Mouse (Mus musculus): ENCODE measurements around the gene Dusp18. TPM values are rescaled to one million over a fixed set of nuclear protein-coding genes. Genes with fewer than 3 reads are reported as not detected.

Gene Dusp18
- total and polyA plus RNA-seq, 3 experiments = 2.8 to 6.6 (median 4.8) TPM

- Histone ChIP-seq H3K36me3 (replicated peaks in 1 of 2; ENCODE audit: control insufficient read depth in 1 of 2, insufficient read depth in 1 of 2, low read length in 1 of 2) (peaks cover 17 to 53% of the 10 kb centered on the region in 2 experiments), H3K9me3 (replicated peaks; ENCODE audit: low read length) (no peaks in the 10 kb centered on the region), H3K79me2 (replicated peaks; ENCODE audit: control insufficient read depth, extremely low read depth, insufficient read depth, poor library complexity, severe bottlenecking) (no peaks in the 10 kb centered on the region), H3K4me2 (ENCODE audit: insufficient read depth, low read depth, poor library complexity, severe bottlenecking) (no peak overlapping the region), H3K27me3 (replicated peaks) (no peaks in the 10 kb centered on the region), H3K4me1 (ENCODE audit: control insufficient read depth in 1 of 2, insufficient read depth in 2 of 2) (0 out of 4 replicates have a peak, but pooled peaks cover 0 to 3% of the 10 kb centered on the region in 2 experiments), H3K4me3 (replicated peaks in 1 of 3; ENCODE audit: low read depth in 2 of 3, low read length in 2 of 3, poor library complexity in 1 of 3) (no peak overlapping the region), H3K9ac (ENCODE audit: insufficient read depth, low read depth) (no peak overlapping the region), H3K27ac (ENCODE audit: insufficient read depth, low read depth) (no peak overlapping the region)
- no peak for DNase-seq (ENCODE audit: extremely low read depth)
- in situ Hi-C loops (cut with MboI; ENCODE audit: low pct_ligation_motif_present, low pct_unique_long_range_greater_than_20kb, low sequenced_read_pairs) (loop anchor here (25.0 kb wide), 1 partner anchor 366 kb away; the partner anchor contains the start of gene Smtn), dilution Hi-C loops (cut with MboI; ENCODE audit: extremely low pct_ligation_motif_present, extremely low pct_unique_long_range_greater_than_20kb, low sequenced_read_pairs) (no loop called here)
- TF ChIP-seq IRF4 (IDR thresholded peaks at IDR 0.05; ENCODE audit: low read depth, low read length) (no peak), NRF1 (IDR thresholded peaks at IDR 0.05; ENCODE audit: low read depth, low read length) (no peak), HCFC1 (IDR thresholded peaks at IDR 0.05; ENCODE audit: low read depth, low read length) (no peak), ZMIZ1 (IDR thresholded peaks at IDR 0.05; ENCODE audit: low read depth, low read length) (no peak), ELF1 (IDR thresholded peaks at IDR 0.05; ENCODE audit: low read depth, low read length) (no peak), JUND (conservative IDR thresholded peaks at IDR 0.05; ENCODE audit: low read depth, low read length) (no peak), KAT2A (IDR thresholded peaks at IDR 0.05; ENCODE audit: insufficient replicate concordance, low read length) (no peak), USF1 (IDR thresholded peaks at IDR 0.05; ENCODE audit: low read depth, low read length) (no peak), CTCF (conservative IDR thresholded peaks at IDR 0.05 in 1 of 2, IDR thresholded peaks at IDR 0.05 in 1 of 2; ENCODE audit: low read depth in 2 of 2, low read length in 2 of 2) (no peak), ZNF384 (IDR thresholded peaks at IDR 0.05; ENCODE audit: low read depth, low read length) (no peak), EP300 (IDR thresholded peaks at IDR 0.05; ENCODE audit: low read length) (no peak), E2F4 (IDR thresholded peaks at IDR 0.05; ENCODE audit: insufficient replicate concordance, low read depth, low read length) (no peak)
Observed at GRCm38 (mm10) chr11:3903046-3903445, 8.0 kb downstream of the Dusp18 start.

- in situ Hi-C loops (cut with MboI; ENCODE audit: low pct_ligation_motif_present, low pct_unique_long_range_greater_than_20kb, low sequenced_read_pairs) = loop anchor here (25.0 kb wide), 1 partner anchor 367 kb away; the partner anchor contains the start of gene Smtn
- Histone ChIP-seq H3K27me3 (replicated peaks) (no peaks in the 10 kb centered on the region), H3K79me2 (replicated peaks; ENCODE audit: control insufficient read depth, extremely low read depth, insufficient read depth, poor library complexity, severe bottlenecking) (no peaks in the 10 kb centered on the region), H3K9ac (ENCODE audit: insufficient read depth, low read depth) (no peak overlapping the region), H3K4me3 (replicated peaks in 1 of 3; ENCODE audit: low read depth in 2 of 3, low read length in 2 of 3, poor library complexity in 1 of 3) (no peak overlapping the region), H3K4me1 (ENCODE audit: control insufficient read depth in 1 of 2, insufficient read depth in 2 of 2) (peaks cover 2 to 11% of the 10 kb centered on the region in 2 experiments; a peak in 2 of 4 replicates), H3K4me2 (ENCODE audit: insufficient read depth, low read depth, poor library complexity, severe bottlenecking) (no peak overlapping the region), H3K9me3 (replicated peaks; ENCODE audit: low read length) (no peaks in the 10 kb centered on the region), H3K27ac (ENCODE audit: insufficient read depth, low read depth) (no peak overlapping the region), H3K36me3 (replicated peaks in 1 of 2; ENCODE audit: control insufficient read depth in 1 of 2, insufficient read depth in 1 of 2, low read length in 1 of 2) (peaks cover 14 to 42% of the 10 kb centered on the region in 2 experiments)
- no peak for DNase-seq (ENCODE audit: extremely low read depth)
- dilution Hi-C loops (cut with MboI; ENCODE audit: extremely low pct_ligation_motif_present, extremely low pct_unique_long_range_greater_than_20kb, low sequenced_read_pairs) = no loop called here
- TF ChIP-seq ZC3H11A (IDR thresholded peaks at IDR 0.05; ENCODE audit: low read depth, low read length) (no peak), CTCF (conservative IDR thresholded peaks at IDR 0.05 in 1 of 2, IDR thresholded peaks at IDR 0.05 in 1 of 2; ENCODE audit: low read depth in 2 of 2, low read length in 2 of 2) (no peak), TCF12 (IDR thresholded peaks at IDR 0.05; ENCODE audit: low read depth, low read length) (no peak), ZNF384 (IDR thresholded peaks at IDR 0.05; ENCODE audit: low read depth, low read length) (no peak), PAX5 (IDR thresholded peaks at IDR 0.05; ENCODE audit: low read length) (no peak), GABPA (IDR thresholded peaks at IDR 0.05; ENCODE audit: insufficient replicate concordance, low read depth, low read length) (no peak), USF2 (conservative IDR thresholded peaks at IDR 0.05; ENCODE audit: low read depth, low read length) (no peak), MEF2A (IDR thresholded peaks at IDR 0.05; ENCODE audit: borderline replicate concordance, low read depth, low read length) (no peak), SIN3A (IDR thresholded peaks at IDR 0.05; ENCODE audit: low read length) (no peak), MAX (IDR thresholded peaks at IDR 0.05; ENCODE audit: low read length) (no peak), USF1 (IDR thresholded peaks at IDR 0.05; ENCODE audit: low read depth, low read length) (no peak), MXI1 (IDR thresholded peaks at IDR 0.05; ENCODE audit: low read depth, low read length) (no peak), ZKSCAN1 (IDR thresholded peaks at IDR 0.05; ENCODE audit: borderline replicate concordance, low read depth, low read length) (no peak), ELF1 (IDR thresholded peaks at IDR 0.05; ENCODE audit: low read depth, low read length) (no peak), MAZ (IDR thresholded peaks at IDR 0.05; ENCODE audit: low read depth, low read length) (no peak), POLR2A (IDR thresholded peaks at IDR 0.05; ENCODE audit: low read depth, low read length) (no peak), NELFE (IDR thresholded peaks at IDR 0.05; ENCODE audit: low read depth, low read length) (no peak), ETS1 (conservative IDR thresholded peaks at IDR 0.05; ENCODE audit: low read depth, low read length) (no peak)
Observed at GRCm38 (mm10) chr11:3904673-3905072, 9.6 kb downstream of the Dusp18 start.
